Mouse (Mus musculus) ES-E14 (cell line): ENCODE data around the gene Fhl2.

Source experiments
- CHD2 ChIP-seq: IDR thresholded peaks from 2 replicates; pipeline ENCODE4 v1.6.1; 2014; ENCODE audit warnings: mild to moderate bottlenecking, low read depth, low read length, inconsistent platforms
- MAFK ChIP-seq: IDR thresholded peaks from 2 replicates; pipeline ENCODE4 v1.6.1; 2014; ENCODE audit warnings: mild to moderate bottlenecking, low read depth, low read length, inconsistent platforms; ENCODE audit not compliant: insufficient read depth
- ZC3H11A ChIP-seq: IDR thresholded peaks from 2 replicates; pipeline ENCODE4 v1.6.1; 2012; ENCODE audit warnings: low read depth, mild to moderate bottlenecking, inconsistent platforms, low read length, borderline replicate concordance
- ZNF384 ChIP-seq: IDR thresholded peaks from 2 replicates; pipeline ENCODE4 v1.6.1; 2012; ENCODE audit warnings: low read depth, low read length, inconsistent platforms

DNA sequence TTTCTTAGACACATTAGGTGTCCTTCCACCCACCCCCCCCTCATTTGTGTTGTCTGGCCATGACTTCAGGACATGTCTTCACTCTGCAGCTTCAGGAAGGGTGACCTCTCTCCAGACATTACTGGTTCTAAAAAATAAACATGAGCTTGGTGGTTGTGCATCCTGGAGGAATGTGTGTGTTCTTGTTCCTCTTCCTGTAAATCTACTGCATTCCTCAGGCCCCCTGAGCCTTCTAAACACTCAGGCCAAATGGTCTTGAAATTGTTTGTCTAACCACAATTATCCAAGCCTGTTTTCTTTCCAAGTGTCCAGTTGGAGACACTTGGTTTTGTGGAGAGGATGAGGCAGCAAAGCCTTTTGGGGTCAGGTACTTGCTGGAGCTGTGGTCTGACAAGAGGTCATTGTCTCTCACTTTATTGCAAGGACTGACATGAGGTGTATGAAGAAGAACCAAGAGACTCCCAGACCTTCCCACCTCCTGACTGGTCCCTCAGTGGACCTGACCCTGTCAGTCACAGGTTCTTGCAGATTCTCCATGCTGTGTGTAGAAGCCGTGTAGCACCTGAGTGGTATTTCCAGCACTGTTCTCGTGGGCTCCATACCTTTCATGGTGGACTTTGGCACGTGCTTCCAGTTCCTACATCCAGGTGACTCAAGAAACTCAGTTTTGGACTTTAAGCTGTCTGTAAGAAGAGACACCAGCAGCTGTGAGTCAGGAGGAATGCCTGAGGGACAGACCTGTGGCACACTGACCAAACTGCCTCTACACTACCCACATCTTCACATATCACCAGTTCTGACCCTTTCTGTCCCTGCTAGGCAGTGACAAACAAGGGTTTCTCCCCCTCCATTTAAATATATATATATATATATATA, 40.8 kb upstream of the Fhl2 start:
- TF ChIP-seq ZNF384, result no peak
- TF ChIP-seq ZC3H11A, result no peak
- TF ChIP-seq MAFK, result no peak
- no peak for TF ChIP-seq CHD2
